Mouse (Mus musculus): ENCODE results near the gene Parvb. TPM values are rescaled to one million over a fixed set of nuclear protein-coding genes. Genes with fewer than 3 reads are reported as not detected.

Parvb gene
- polyA plus RNA-seq (2014; fragmentation: Nextera tagmentation; extraction: Ambion mirVana), result 3.6 and 5.1 TPM in 2 replicates

DNA sequence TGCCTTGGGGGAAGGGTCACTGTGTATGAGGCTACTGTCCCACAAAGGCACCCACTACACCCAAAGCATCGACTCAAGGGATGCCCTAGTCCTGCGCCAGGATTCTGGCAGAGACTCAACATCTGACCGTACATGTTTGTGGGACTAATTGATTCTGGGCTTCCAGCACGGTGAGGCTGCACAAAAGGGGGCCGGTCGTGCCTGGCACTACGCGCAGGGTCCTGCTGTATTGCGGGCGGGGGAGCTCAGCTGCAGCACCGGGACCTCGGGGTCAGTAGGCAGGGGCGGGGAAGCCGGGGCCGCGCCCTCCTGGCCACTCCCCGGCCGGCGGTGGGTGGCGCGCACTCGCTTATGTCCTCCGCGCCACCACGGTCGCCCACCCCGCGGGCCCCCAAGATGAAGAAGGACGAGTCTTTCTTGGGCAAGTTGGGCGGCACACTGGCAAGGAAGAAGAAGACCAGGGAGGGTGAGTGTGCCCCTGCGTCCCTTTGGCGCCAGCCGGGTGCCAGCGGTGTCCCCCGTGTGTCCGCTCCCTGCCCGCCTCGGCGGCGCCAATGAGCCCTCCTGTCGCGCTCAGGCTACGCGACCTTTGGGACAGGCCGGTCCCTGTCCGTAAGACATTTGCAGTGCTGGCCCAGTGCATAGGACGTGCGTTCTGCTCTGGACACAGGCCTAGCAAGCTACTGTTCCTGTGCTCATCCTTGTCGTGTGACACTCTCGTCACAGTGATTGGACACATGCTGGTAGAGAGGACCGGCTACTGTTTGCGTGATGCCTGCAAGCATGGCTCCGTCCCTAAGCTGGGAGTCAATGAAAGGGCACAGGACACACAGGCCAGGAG, at the start of gene Parvb:
Parvb (plus strand) TSS at position 323 of the 841 bp plus-strand sequence.
- peak within 1 kb of the TSS; percentile 88 for H3K4me2 ChIP-seq (ENCODE audit: low read length)
- H3K9ac ChIP-seq (ENCODE audit: low read length), result peak within 1 kb of the TSS; percentile 50
- H3K36me3 ChIP-seq (ENCODE audit: control insufficient read depth, insufficient read depth, low read length), result no peaks in the 10 kb centered on the region
- peak within 1 kb of the TSS; percentile 45 for H3K4me3 ChIP-seq (ENCODE audit: low read depth, low read length)
- ATAC-seq (replicated peaks; ENCODE audit: low FRiP score, low TSS enrichment, low read depth) (peak; percentile 47), DNase-seq (ENCODE audit: low spot score) (peak; percentile 72)
- H3K27ac ChIP-seq (ENCODE audit: low read depth), result peak within 1 kb of the TSS; percentile 48; the same call in 1 of the 2 replicates
- H3K9me3 ChIP-seq (ENCODE audit: control insufficient read depth, low read length), result no peaks in the 10 kb centered on the region
- H3K27me3 ChIP-seq (replicated peaks; ENCODE audit: control insufficient read depth, insufficient read depth, low read length), result no peaks in the 10 kb centered on the region
- peaks cover 18% of the 10 kb centered on the region; the same call in 1 of the 2 replicates for H3K4me1 ChIP-seq (replicated peaks; ENCODE audit: control insufficient read depth, insufficient read depth, low read length)
- under 1% methylated on average over 51 of the region's 53 CpGs for WGBS

GRCm38 (mm10) chr15:84183967-84184366, 47.9 kb upstream of the Parvb start:
- no peak for ATAC-seq (replicated peaks; ENCODE audit: low FRiP score, low TSS enrichment, low read depth)
- Histone ChIP-seq H3K27me3 (replicated peaks; ENCODE audit: control insufficient read depth, insufficient read depth, low read length) (no peaks in the 10 kb centered on the region), H3K4me2 (ENCODE audit: low read length) (no peak overlapping the region), H3K36me3 (ENCODE audit: control insufficient read depth, insufficient read depth, low read length) (no peaks in the 10 kb centered on the region), H3K4me3 (ENCODE audit: low read depth, low read length) (no peak overlapping the region), H3K4me1 (replicated peaks; ENCODE audit: control insufficient read depth, insufficient read depth, low read length) (no peaks in the 10 kb centered on the region), H3K9ac (ENCODE audit: low read length) (no peak overlapping the region), H3K9me3 (ENCODE audit: control insufficient read depth, low read length) (no peaks in the 10 kb centered on the region), H3K27ac (ENCODE audit: low read depth) (no peak overlapping the region)
- no peak for DNase-seq (ENCODE audit: low spot score)
- WGBS, result 23% methylated on average over 1 of the region's 1 CpGs

GRCm38 (mm10) chr15:84186196-84186595, 45.6 kb upstream of the Parvb start:
- H3K4me2 ChIP-seq (ENCODE audit: low read length), result no peak overlapping the region
- H3K36me3 ChIP-seq (ENCODE audit: control insufficient read depth, insufficient read depth, low read length), result no peaks in the 10 kb centered on the region
- WGBS, result 62% methylated on average over 4 of the region's 4 CpGs
- no peak overlapping the region for H3K9ac ChIP-seq (ENCODE audit: low read length)
- H3K4me3 ChIP-seq (ENCODE audit: low read depth, low read length), result no peak overlapping the region
- no peak for DNase-seq (ENCODE audit: low spot score)
- no peaks in the 10 kb centered on the region for H3K27me3 ChIP-seq (replicated peaks; ENCODE audit: control insufficient read depth, insufficient read depth, low read length)
- H3K9me3 ChIP-seq (ENCODE audit: control insufficient read depth, low read length), result no peaks in the 10 kb centered on the region
- no peak overlapping the region for H3K27ac ChIP-seq (ENCODE audit: low read depth)
- no peaks in the 10 kb centered on the region for H3K4me1 ChIP-seq (replicated peaks; ENCODE audit: control insufficient read depth, insufficient read depth, low read length)
- no peak for ATAC-seq (replicated peaks; ENCODE audit: low FRiP score, low TSS enrichment, low read depth)

GRCm38 (mm10) chr15:84188887-84189530, 42.8 kb upstream of the Parvb start:
- H3K4me2 ChIP-seq (ENCODE audit: low read length), result no peak overlapping the region
- H3K36me3 ChIP-seq (ENCODE audit: control insufficient read depth, insufficient read depth, low read length), result no peaks in the 10 kb centered on the region
- no peak overlapping the region for H3K27ac ChIP-seq (ENCODE audit: low read depth)
- no peak overlapping the region for H3K9ac ChIP-seq (ENCODE audit: low read length)
- H3K27me3 ChIP-seq (replicated peaks; ENCODE audit: control insufficient read depth, insufficient read depth, low read length), result no peaks in the 10 kb centered on the region
- DNase-seq (ENCODE audit: low spot score) (no peak), ATAC-seq (replicated peaks; ENCODE audit: low FRiP score, low TSS enrichment, low read depth) (no peak)
- no peak overlapping the region for H3K4me3 ChIP-seq (ENCODE audit: low read depth, low read length)
- 60% methylated on average over 2 of the region's 2 CpGs for WGBS
- no peaks in the 10 kb centered on the region for H3K9me3 ChIP-seq (ENCODE audit: control insufficient read depth, low read length)
- H3K4me1 ChIP-seq (replicated peaks; ENCODE audit: control insufficient read depth, insufficient read depth, low read length), result 0 out of 2 replicates have a peak, but pooled peaks cover 11% of the 10 kb centered on the region

GRCm38 (mm10) chr15:84189881-84190280, 42.0 kb upstream of the Parvb start:
- WGBS, result 46% methylated on average over 3 of the region's 3 CpGs
- no peak for DNase-seq (ENCODE audit: low spot score)
- Histone ChIP-seq H3K9me3 (ENCODE audit: control insufficient read depth, low read length) (no peaks in the 10 kb centered on the region), H3K4me2 (ENCODE audit: low read length) (no peak overlapping the region), H3K9ac (ENCODE audit: low read length) (no peak overlapping the region), H3K4me3 (ENCODE audit: low read depth, low read length) (no peak overlapping the region), H3K27me3 (replicated peaks; ENCODE audit: control insufficient read depth, insufficient read depth, low read length) (no peaks in the 10 kb centered on the region), H3K4me1 (replicated peaks; ENCODE audit: control insufficient read depth, insufficient read depth, low read length) (0 out of 2 replicates have a peak, but pooled peaks cover 11% of the 10 kb centered on the region), H3K27ac (ENCODE audit: low read depth) (no peak overlapping the region), H3K36me3 (ENCODE audit: control insufficient read depth, insufficient read depth, low read length) (peaks cover 7% of the 10 kb centered on the region; the same call in 1 of the 2 replicates)
- no peak for ATAC-seq (replicated peaks; ENCODE audit: low FRiP score, low TSS enrichment, low read depth)

DNA sequence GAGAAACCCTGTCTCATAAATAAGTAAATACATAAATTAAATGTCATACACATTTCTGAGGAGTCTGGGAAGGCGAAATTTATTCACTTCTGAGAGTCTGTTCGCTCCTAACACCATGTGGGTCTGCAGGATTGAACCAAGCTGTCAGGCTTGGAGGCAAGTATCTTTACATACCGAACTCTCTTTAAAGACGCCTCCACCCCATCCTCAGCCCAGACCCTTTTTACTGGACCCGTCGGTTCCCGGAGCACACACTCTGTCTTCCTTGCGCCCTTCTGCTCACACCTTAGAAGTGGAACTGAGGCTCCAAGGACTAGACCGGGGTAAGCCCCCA, 40.2 kb upstream of the Parvb start:
- Histone ChIP-seq H3K9ac (ENCODE audit: low read length) (peak overlapping the region; percentile 88), H3K4me1 (replicated peaks; ENCODE audit: control insufficient read depth, insufficient read depth, low read length) (0 out of 2 replicates have a peak, but pooled peaks cover 11% of the 10 kb centered on the region), H3K27ac (ENCODE audit: low read depth) (peak overlapping the region; percentile 87), H3K36me3 (ENCODE audit: control insufficient read depth, insufficient read depth, low read length) (peaks cover 23% of the 10 kb centered on the region), H3K4me2 (ENCODE audit: low read length) (peak overlapping the region; percentile 73), H3K27me3 (replicated peaks; ENCODE audit: control insufficient read depth, insufficient read depth, low read length) (no peaks in the 10 kb centered on the region), H3K4me3 (ENCODE audit: low read depth, low read length) (peak overlapping the region; percentile 79), H3K9me3 (ENCODE audit: control insufficient read depth, low read length) (no peaks in the 10 kb centered on the region)
- peak; percentile 47; the same call in 1 of the 2 replicates for ATAC-seq (replicated peaks; ENCODE audit: low FRiP score, low TSS enrichment, low read depth)
- DNase-seq (ENCODE audit: low spot score), result no peak
- WGBS, result 1% methylated on average over 9 of the region's 9 CpGs

GRCm38 (mm10) chr15:84192058-84192791, 39.6 kb upstream of the Parvb start, which contains the start of gene Samm50:
TSS of gene Samm50 (plus strand) at chr15:84192241.
- 0 out of 2 replicates have a peak, but pooled peaks cover 11% of the 10 kb centered on the region for H3K4me1 ChIP-seq (replicated peaks; ENCODE audit: control insufficient read depth, insufficient read depth, low read length)
- peak; percentile 97 for ATAC-seq (replicated peaks; ENCODE audit: low FRiP score, low TSS enrichment, low read depth)
- no peaks in the 10 kb centered on the region for H3K27me3 ChIP-seq (replicated peaks; ENCODE audit: control insufficient read depth, insufficient read depth, low read length)
- peak; percentile 93 for DNase-seq (ENCODE audit: low spot score)
- H3K9me3 ChIP-seq (ENCODE audit: control insufficient read depth, low read length), result no peaks in the 10 kb centered on the region
- H3K4me3 ChIP-seq (ENCODE audit: low read depth, low read length), result peak within 1 kb of the TSS; percentile 79
- H3K4me2 ChIP-seq (ENCODE audit: low read length), result peak within 1 kb of the TSS; percentile 73
- peaks cover 28% of the 10 kb centered on the region for H3K36me3 ChIP-seq (ENCODE audit: control insufficient read depth, insufficient read depth, low read length)
- WGBS, result 4% methylated on average over 48 of the region's 48 CpGs
- H3K9ac ChIP-seq (ENCODE audit: low read length), result peak within 1 kb of the TSS; percentile 88
- peak within 1 kb of the TSS; percentile 87 for H3K27ac ChIP-seq (ENCODE audit: low read depth)

- Histone ChIP-seq H3K4me1 (replicated peaks; ENCODE audit: control insufficient read depth, insufficient read depth, low read length) (0 out of 2 replicates have a peak, but pooled peaks cover 8% of the 10 kb centered on the region), H3K36me3 (ENCODE audit: control insufficient read depth, insufficient read depth, low read length) (peaks cover 72% of the 10 kb centered on the region), H3K27me3 (replicated peaks; ENCODE audit: control insufficient read depth, insufficient read depth, low read length) (no peaks in the 10 kb centered on the region), H3K4me2 (ENCODE audit: low read length) (no peak overlapping the region), H3K27ac (ENCODE audit: low read depth) (no peak overlapping the region), H3K9me3 (ENCODE audit: control insufficient read depth, low read length) (no peaks in the 10 kb centered on the region), H3K4me3 (ENCODE audit: low read depth, low read length) (no peak overlapping the region), H3K9ac (ENCODE audit: low read length) (no peak overlapping the region)
- DNase-seq (ENCODE audit: low spot score), result no peak
- no peak for ATAC-seq (replicated peaks; ENCODE audit: low FRiP score, low TSS enrichment, low read depth)
- 89% methylated on average over 8 of the region's 8 CpGs for WGBS
These were observed 35.2 kb upstream of the Parvb start for GRCm38 (mm10) chr15:84196486-84197165.
